Mouse (Mus musculus) limb, embryonic 10.5 days (tissue): Measurements from ENCODE around the gene Cntnap4. TPM values are rescaled to one million over a fixed set of nuclear protein-coding genes. Genes with fewer than 3 reads are reported as not detected.

ENCODE experiments used
- DNase-seq: peaks from one replicate; pipeline ENCODE4 v3.0.0-alpha.2; 2017; ENCODE audit warnings: low spot score
- H3K27ac ChIP-seq: fragments of 300-500 bp; sonication (generic); 2 replicates; pipeline ENCODE4 v1.5.1; 2016; ENCODE audit warnings: mild to moderate bottlenecking
- H3K27me3 ChIP-seq: fragments of 300-500 bp; sonication (generic); 2 replicates; pipeline ENCODE4 v1.6.1; 2016; ENCODE audit warnings: low read depth, mild to moderate bottlenecking; ENCODE audit not compliant: poor library complexity, severe bottlenecking
- H3K36me3 ChIP-seq: fragments of 300-500 bp; sonication (generic); 2 replicates; pipeline ENCODE4 v1.6.1; 2016; ENCODE audit warnings: mild to moderate bottlenecking, moderate library complexity
- H3K4me1 ChIP-seq: fragments of 300-500 bp; sonication (generic); 2 replicates; pipeline ENCODE4 v1.6.1; 2016
- H3K4me3 ChIP-seq: fragments of 300-500 bp; sonication (generic); 2 replicates; pipeline ENCODE4 v1.5.1; 2016; ENCODE audit warnings: mild to moderate bottlenecking, moderate library complexity
- H3K9me3 ChIP-seq: fragments of 300-500 bp; sonication (generic); replicated peaks from 2 replicates; pipeline ENCODE4 v1.6.1; 2016; ENCODE audit warnings: mild to moderate bottlenecking
- WGBS: fragments of 180-500 bp; shearing (Covaris S2); methylation state at CpG from one replicate; pipeline ENCODE4 v1.1.7; 2016; 5-methylcytosine and 5-hydroxymethylcytosine counted together
- polyA plus RNA-seq: library from polyadenylated mRNA; unstranded; fragments of >200 nt; fragmentation: Nextera tagmentation; extraction: Ambion mirVana; gene quantifications from 2 replicates; pipeline ENCODE4 v1.2.1, GENCODE M21; 2016

The Cntnap4 gene
- polyA plus RNA-seq, 1 experiment from 2014 or later: 0.38 TPM

- Histone ChIP-seq H3K9me3 (no peaks in the 10 kb centered on the region), H3K4me3 (no peak overlapping the region), H3K4me1 (no peaks in the 10 kb centered on the region), H3K27ac (no peak overlapping the region), H3K36me3 (no peaks in the 10 kb centered on the region), H3K27me3 (no peaks in the 10 kb centered on the region)
- 93% methylated on average over 4 of the region's 4 CpGs for WGBS
- no peak for DNase-seq
These were observed 82.8 kb downstream of the Cntnap4 start for GRCm38 (mm10) chr8:112652657-112653056.

- DNase-seq: no peak
- no peak overlapping the region for H3K27ac ChIP-seq
- H3K4me1 ChIP-seq: no peaks in the 10 kb centered on the region
- H3K4me3 ChIP-seq: no peak overlapping the region
- no peaks in the 10 kb centered on the region for H3K36me3 ChIP-seq
- H3K27me3 ChIP-seq: no peaks in the 10 kb centered on the region
- H3K9me3 ChIP-seq: no peaks in the 10 kb centered on the region
- WGBS: 90% methylated on average over 1 of the region's 1 CpGs
These were observed 83.4 kb downstream of the Cntnap4 start for GRCm38 (mm10) chr8:112653276-112653675.

GRCm38 (mm10) chr8:112653994-112654393 is 84.2 kb downstream of the Cntnap4 start:
- Histone ChIP-seq H3K4me1 (no peaks in the 10 kb centered on the region), H3K9me3 (no peaks in the 10 kb centered on the region), H3K4me3 (no peak overlapping the region), H3K27ac (no peak overlapping the region), H3K36me3 (no peaks in the 10 kb centered on the region), H3K27me3 (no peaks in the 10 kb centered on the region)
- 91% methylated on average over 3 of the region's 3 CpGs for WGBS
- DNase-seq: no peak

- Histone ChIP-seq H3K27me3 (no peaks in the 10 kb centered on the region), H3K4me3 (no peak overlapping the region), H3K36me3 (no peaks in the 10 kb centered on the region), H3K9me3 (no peaks in the 10 kb centered on the region), H3K27ac (peak overlapping the region; percentile 61), H3K4me1 (peaks cover 24% of the 10 kb centered on the region)
- WGBS: 63% methylated on average over 3 of the region's 3 CpGs
- no peak for DNase-seq
These were observed 94.2 kb downstream of the Cntnap4 start for GRCm38 (mm10) chr8:112664067-112664466.

- H3K36me3 ChIP-seq: no peaks in the 10 kb centered on the region
- no peaks in the 10 kb centered on the region for H3K9me3 ChIP-seq
- DNase-seq: no peak
- no peak overlapping the region for H3K4me3 ChIP-seq
- H3K4me1 ChIP-seq: peaks cover 6% of the 10 kb centered on the region; the same call in 1 of the 2 replicates
- no peak overlapping the region for H3K27ac ChIP-seq
- no peaks in the 10 kb centered on the region for H3K27me3 ChIP-seq
- 41% methylated on average over 1 of the region's 1 CpGs for WGBS
These were observed 104.8 kb downstream of the Cntnap4 start for GRCm38 (mm10) chr8:112674671-112675070.

GRCm38 (mm10) chr8:112681757-112682156 is 111.9 kb downstream of the Cntnap4 start:
- Histone ChIP-seq H3K4me1 (no peaks in the 10 kb centered on the region), H3K4me3 (no peak overlapping the region), H3K27me3 (no peaks in the 10 kb centered on the region), H3K9me3 (no peaks in the 10 kb centered on the region), H3K36me3 (no peaks in the 10 kb centered on the region), H3K27ac (no peak overlapping the region)
- DNase-seq: no peak
- 95% methylated on average over 9 of the region's 9 CpGs for WGBS

GRCm38 (mm10) chr8:112695708-112696107 is 125.9 kb downstream of the Cntnap4 start:
- DNase-seq: no peak
- no peaks in the 10 kb centered on the region for H3K36me3 ChIP-seq
- no peaks in the 10 kb centered on the region for H3K27me3 ChIP-seq
- no peak overlapping the region for H3K27ac ChIP-seq
- no peaks in the 10 kb centered on the region for H3K9me3 ChIP-seq
- no peaks in the 10 kb centered on the region for H3K4me1 ChIP-seq
- H3K4me3 ChIP-seq: no peak overlapping the region

- Histone ChIP-seq H3K4me1 (no peaks in the 10 kb centered on the region), H3K27ac (no peak overlapping the region), H3K36me3 (no peaks in the 10 kb centered on the region), H3K9me3 (no peaks in the 10 kb centered on the region), H3K4me3 (no peak overlapping the region), H3K27me3 (no peaks in the 10 kb centered on the region)
- no peak for DNase-seq
- 78% methylated on average over 3 of the region's 3 CpGs for WGBS
These were observed 128.3 kb downstream of the Cntnap4 start for GRCm38 (mm10) chr8:112698141-112698540.

- Histone ChIP-seq H3K36me3 (no peaks in the 10 kb centered on the region), H3K9me3 (no peaks in the 10 kb centered on the region), H3K27ac (no peak overlapping the region), H3K4me1 (no peaks in the 10 kb centered on the region), H3K27me3 (no peaks in the 10 kb centered on the region), H3K4me3 (no peak overlapping the region)
- WGBS: 73% methylated on average over 3 of the region's 3 CpGs
- DNase-seq: no peak
These were observed 147.1 kb downstream of the Cntnap4 start for GRCm38 (mm10) chr8:112716982-112717381.

- DNase-seq: no peak
- Histone ChIP-seq H3K9me3 (no peaks in the 10 kb centered on the region), H3K36me3 (no peaks in the 10 kb centered on the region), H3K4me3 (no peak overlapping the region), H3K4me1 (no peaks in the 10 kb centered on the region), H3K27me3 (no peaks in the 10 kb centered on the region), H3K27ac (no peak overlapping the region)
- 63% methylated on average over 9 of the region's 9 CpGs for WGBS
These were observed 155.1 kb downstream of the Cntnap4 start for GRCm38 (mm10) chr8:112724918-112725317.

- no peaks in the 10 kb centered on the region for H3K36me3 ChIP-seq
- no peak overlapping the region for H3K27ac ChIP-seq
- no peaks in the 10 kb centered on the region for H3K9me3 ChIP-seq
- DNase-seq: no peak
- no peaks in the 10 kb centered on the region for H3K4me1 ChIP-seq
- no peak overlapping the region for H3K4me3 ChIP-seq
- 95% methylated on average over 15 of the region's 15 CpGs for whole genome bisulfite sequencing
- no peaks in the 10 kb centered on the region for H3K27me3 ChIP-seq
These were observed 161.0 kb downstream of the Cntnap4 start for GRCm38 (mm10) chr8:112730583-112731432.

GRCm38 (mm10) chr8:112735575-112735974 is 165.7 kb downstream of the Cntnap4 start:
- DNase-seq: no peak
- Histone ChIP-seq H3K36me3 (no peaks in the 10 kb centered on the region), H3K4me1 (no peaks in the 10 kb centered on the region), H3K27ac (no peak overlapping the region), H3K4me3 (no peak overlapping the region), H3K9me3 (no peaks in the 10 kb centered on the region), H3K27me3 (no peaks in the 10 kb centered on the region)
- WGBS: 88% methylated on average over 3 of the region's 3 CpGs

- no peaks in the 10 kb centered on the region for H3K9me3 ChIP-seq
- H3K36me3 ChIP-seq: no peaks in the 10 kb centered on the region
- H3K27ac ChIP-seq: no peak overlapping the region
- 92% methylated on average over 4 of the region's 4 CpGs for WGBS
- no peak overlapping the region for H3K4me3 ChIP-seq
- no peak for DNase-seq
- no peaks in the 10 kb centered on the region for H3K27me3 ChIP-seq
- no peaks in the 10 kb centered on the region for H3K4me1 ChIP-seq
These were observed 173.5 kb downstream of the Cntnap4 start for GRCm38 (mm10) chr8:112743331-112743730.

- Histone ChIP-seq H3K27me3 (no peaks in the 10 kb centered on the region), H3K4me1 (no peaks in the 10 kb centered on the region), H3K27ac (no peak overlapping the region), H3K4me3 (no peak overlapping the region), H3K9me3 (no peaks in the 10 kb centered on the region), H3K36me3 (no peaks in the 10 kb centered on the region)
- WGBS: 92% methylated on average over 5 of the region's 5 CpGs
- no peak for DNase-seq
These were observed 177.5 kb downstream of the Cntnap4 start for GRCm38 (mm10) chr8:112747296-112747695.
